Mouse (Mus musculus): ENCODE results near the gene Nanos3. TPM values are rescaled to one million over a fixed set of nuclear protein-coding genes. Genes with fewer than 3 reads are reported as not detected.

Nanos3 gene
- polyA plus RNA-seq, 1 experiment from 2014 or later = 8.3 TPM

GRCm38 (mm10) chr8:84130806-84131205, 54.2 kb downstream of the Nanos3 start:
- H3K27me3 ChIP-seq = peaks cover 15% of the 10 kb centered on the region; the same call in 1 of the 2 replicates
- ATAC-seq (ENCODE audit: low FRiP score, low read depth) = no peak
- WGBS = 52% methylated on average over 30 of the region's 30 CpGs
- 0 out of 2 replicates have a peak overlapping the region, but pooled peaks have one; percentile 1 for H3K27ac ChIP-seq (replicated peaks)
- peaks cover 43% of the 10 kb centered on the region for H3K36me3 ChIP-seq
- no peak overlapping the region for H3K4me3 ChIP-seq
- peaks cover 4% of the 10 kb centered on the region; the same call in 1 of the 2 replicates for H3K4me1 ChIP-seq
- H3K4me2 ChIP-seq (replicated peaks) = no peak overlapping the region
- no peak overlapping the region for H3K9ac ChIP-seq (replicated peaks)
- no peaks in the 10 kb centered on the region for H3K9me3 ChIP-seq

- no peaks in the 10 kb centered on the region for H3K9me3 ChIP-seq
- H3K4me3 ChIP-seq = no peak overlapping the region
- no peak for ATAC-seq (ENCODE audit: low FRiP score, low read depth)
- H3K36me3 ChIP-seq = peaks cover 17% of the 10 kb centered on the region
- peaks cover 15% of the 10 kb centered on the region; the same call in 1 of the 2 replicates for H3K27me3 ChIP-seq
- no peak overlapping the region for H3K27ac ChIP-seq (replicated peaks)
- 83% methylated on average over 8 of the region's 8 CpGs for WGBS
- no peak overlapping the region for H3K9ac ChIP-seq (replicated peaks)
- no peak overlapping the region for H3K4me2 ChIP-seq (replicated peaks)
- H3K4me1 ChIP-seq = peaks cover 4% of the 10 kb centered on the region; the same call in 1 of the 2 replicates
These were observed 56.7 kb downstream of the Nanos3 start for GRCm38 (mm10) chr8:84128277-84128676.

- H3K9ac ChIP-seq (replicated peaks) = no peak overlapping the region
- ATAC-seq (ENCODE audit: low FRiP score, low read depth) = no peak
- no peaks in the 10 kb centered on the region for H3K9me3 ChIP-seq
- H3K36me3 ChIP-seq = peaks cover 8% of the 10 kb centered on the region
- 77% methylated on average over 17 of the region's 17 CpGs for WGBS
- H3K4me1 ChIP-seq = peaks cover 4% of the 10 kb centered on the region; the same call in 1 of the 2 replicates
- H3K4me2 ChIP-seq (replicated peaks) = no peak overlapping the region
- H3K27me3 ChIP-seq = 0 out of 2 replicates have a peak, but pooled peaks cover 15% of the 10 kb centered on the region
- no peak overlapping the region for H3K27ac ChIP-seq (replicated peaks)
- no peak overlapping the region for H3K4me3 ChIP-seq
These were observed 57.7 kb downstream of the Nanos3 start for GRCm38 (mm10) chr8:84127202-84127901.

- peaks cover 2% of the 10 kb centered on the region; the same call in 1 of the 2 replicates for H3K36me3 ChIP-seq
- no peak for ATAC-seq (ENCODE audit: low FRiP score, low read depth)
- H3K27ac ChIP-seq (replicated peaks) = no peak overlapping the region
- no peak overlapping the region for H3K4me3 ChIP-seq
- whole genome bisulfite sequencing = 79% methylated on average over 2 of the region's 2 CpGs
- H3K9me3 ChIP-seq = no peaks in the 10 kb centered on the region
- no peak overlapping the region for H3K9ac ChIP-seq (replicated peaks)
- H3K27me3 ChIP-seq = 0 out of 2 replicates have a peak, but pooled peaks cover 15% of the 10 kb centered on the region
- H3K4me1 ChIP-seq = peaks cover 4% of the 10 kb centered on the region; the same call in 1 of the 2 replicates
- no peak overlapping the region for H3K4me2 ChIP-seq (replicated peaks)
These were observed 58.3 kb downstream of the Nanos3 start for GRCm38 (mm10) chr8:84126742-84127141.

- H3K9ac ChIP-seq (replicated peaks) = no peak within 1 kb of the TSS
- 63% methylated on average over 7 of the region's 9 CpGs for WGBS
These were observed 59.4 kb downstream of the Nanos3 start, which contains the start of gene Podnl1 for GRCm38 (mm10) chr8:84125656-84126055. Gene Podnl1, plus strand, starts transcription at chr8:84125989.

More at GRCm38 (mm10) chr8:84125656-84126055, 59.4 kb downstream of the Nanos3 start, which contains the start of gene Podnl1:
- Histone ChIP-seq H3K36me3 (no peaks in the 10 kb centered on the region), H3K4me2 (replicated peaks) (no peak within 1 kb of the TSS), H3K4me1 (peaks cover 2% of the 10 kb centered on the region; the same call in 1 of the 2 replicates), H3K27me3 (0 out of 2 replicates have a peak, but pooled peaks cover 7% of the 10 kb centered on the region), H3K27ac (replicated peaks) (no peak within 1 kb of the TSS), H3K4me3 (no peak within 1 kb of the TSS), H3K9me3 (no peaks in the 10 kb centered on the region)
- ATAC-seq (ENCODE audit: low FRiP score, low read depth) = no peak

MicroRNA genes within 50 kb of the gene (microRNA counts, 519-probe panel; counts per million panel counts)
- microRNA mmu-miR-181c = 3,414 counts per million, percentile 16 among the panel's probes with 10 or more counts
- microRNA mmu-miR-23a = 6,115 counts per million, percentile 64 among the panel's probes with 10 or more counts
- 6,952 counts per million, percentile 77 among the panel's probes with 10 or more counts for microRNA mmu-miR-27a

Small RNA genes lying within 50 kb of the gene (microRNA-seq; reads per million reads assigned to microRNA genes)
- not detected for gene Gm25110
- gene Mir181c = 13,575 reads per million, percentile 97 among the genes with 10 or more reads in this experiment
- 11,808 reads per million, percentile 96 among the genes with 10 or more reads in this experiment for gene Mir181d
- 5,047 reads per million, percentile 90 among the genes with 10 or more reads in this experiment for gene Mir23a
- not detected for gene Mir24-2
- 96.1 reads per million, percentile 50 among the genes with 10 or more reads in this experiment for gene Mir27a
- not detected for gene Mir3074-2

Other genes starting within 250 kb of the Nanos3 start
- gene Gm10644, start 230.0 kb downstream of the Nanos3 start, polyA plus RNA-seq (2016; fragmentation: Nextera tagmentation; extraction: Ambion mirVana) = 0.76 and 0.88 TPM in 2 replicates
- gene Asf1b, start 229.7 kb downstream of the Nanos3 start, polyA plus RNA-seq (2016; fragmentation: Nextera tagmentation; extraction: Ambion mirVana) = 58.8 and 62.8 TPM in 2 replicates
- gene Prkaca, start 212.2 kb downstream of the Nanos3 start, polyA plus RNA-seq (2016; fragmentation: Nextera tagmentation; extraction: Ambion mirVana) = 193 and 207 TPM in 2 replicates
- 7.7 and 9.7 TPM in 2 replicates for gene Samd1, start 187.5 kb downstream of the Nanos3 start, polyA plus RNA-seq (2016; fragmentation: Nextera tagmentation; extraction: Ambion mirVana)
- gene 1700067K01Rik, start 183.7 kb downstream of the Nanos3 start, polyA plus RNA-seq (2016; fragmentation: Nextera tagmentation; extraction: Ambion mirVana) = 0.89 and 1.1 TPM in 2 replicates
- gene 2210011C24Rik, start 173.0 kb downstream of the Nanos3 start, polyA plus RNA-seq (2016; fragmentation: Nextera tagmentation; extraction: Ambion mirVana) = not detected in 2 replicates
- 3.5 and 3.9 TPM in 2 replicates for gene Palm3, start 163.7 kb downstream of the Nanos3 start, polyA plus RNA-seq (2016; fragmentation: Nextera tagmentation; extraction: Ambion mirVana)
- 0.46 and 0.52 TPM in 2 replicates for gene Il27ra, start 142.6 kb downstream of the Nanos3 start, polyA plus RNA-seq (2016; fragmentation: Nextera tagmentation; extraction: Ambion mirVana)
- not detected in 2 replicates for gene Rln3, start 140.2 kb downstream of the Nanos3 start, polyA plus RNA-seq (2016; fragmentation: Nextera tagmentation; extraction: Ambion mirVana)
- gene Gm10643, start 120.1 kb downstream of the Nanos3 start, polyA plus RNA-seq (2016; fragmentation: Nextera tagmentation; extraction: Ambion mirVana) = 1.5 and 1.6 TPM in 2 replicates
- 9.3 and 10.0 TPM in 2 replicates for gene Rfx1, start 118.4 kb downstream of the Nanos3 start, polyA plus RNA-seq (2016; fragmentation: Nextera tagmentation; extraction: Ambion mirVana)
- 20.5 and 22.1 TPM in 2 replicates for gene Dcaf15, start 80.4 kb downstream of the Nanos3 start, polyA plus RNA-seq (2016; fragmentation: Nextera tagmentation; extraction: Ambion mirVana)
- 0.46 and 0.51 TPM in 2 replicates for gene Podnl1, start 59.2 kb downstream of the Nanos3 start, polyA plus RNA-seq (2016; fragmentation: Nextera tagmentation; extraction: Ambion mirVana)
- 19.0 and 19.5 TPM in 2 replicates for gene Cc2d1a, start 37.3 kb downstream of the Nanos3 start, polyA plus RNA-seq (2016; fragmentation: Nextera tagmentation; extraction: Ambion mirVana)
- 2.4 TPM in 2 replicates for gene 4930432K21Rik, start 37.2 kb downstream of the Nanos3 start, polyA plus RNA-seq (2016; fragmentation: Nextera tagmentation; extraction: Ambion mirVana)
- gene Zswim4, start 51.8 kb upstream of the Nanos3 start, polyA plus RNA-seq (2016; fragmentation: Nextera tagmentation; extraction: Ambion mirVana) = 55.3 and 55.7 TPM in 2 replicates
- gene D8Ertd738e, start 64.5 kb upstream of the Nanos3 start, polyA plus RNA-seq (2016; fragmentation: Nextera tagmentation; extraction: Ambion mirVana) = 268 TPM in 2 replicates
- gene Mri1, start 72.1 kb upstream of the Nanos3 start, polyA plus RNA-seq (2016; fragmentation: Nextera tagmentation; extraction: Ambion mirVana) = 61.0 and 63.6 TPM in 2 replicates
- 24.3 and 25.1 TPM in 2 replicates for gene Ccdc130, start 85.2 kb upstream of the Nanos3 start, polyA plus RNA-seq (2016; fragmentation: Nextera tagmentation; extraction: Ambion mirVana)
- gene Cacna1a, start 203.2 kb upstream of the Nanos3 start, polyA plus RNA-seq (2016; fragmentation: Nextera tagmentation; extraction: Ambion mirVana) = 14.0 and 15.0 TPM in 2 replicates

Data from midbrain, embryonic 12.5 days (tissue).